Mouse (Mus musculus): ENCODE measurements around the gene Them7. TPM values are rescaled to one million over a fixed set of nuclear protein-coding genes. Genes with fewer than 3 reads are reported as not detected.

Them7 gene
- total RNA-seq, 1 experiment from 2014 or later = not detected

- ATAC-seq (replicated peaks; ENCODE audit: insufficient number of reproducible peaks, low FRiP score, low TSS enrichment, poor library complexity, severe bottlenecking) = no peak
These were observed 132.7 kb downstream of the Them7 start for GRCm38 (mm10) chr2:105356791-105357190.

GRCm38 (mm10) chr2:105358040-105358439 lies 133.9 kb downstream of the Them7 start:
- no peak for ATAC-seq (replicated peaks; ENCODE audit: insufficient number of reproducible peaks, low FRiP score, low TSS enrichment, poor library complexity, severe bottlenecking)

DNA sequence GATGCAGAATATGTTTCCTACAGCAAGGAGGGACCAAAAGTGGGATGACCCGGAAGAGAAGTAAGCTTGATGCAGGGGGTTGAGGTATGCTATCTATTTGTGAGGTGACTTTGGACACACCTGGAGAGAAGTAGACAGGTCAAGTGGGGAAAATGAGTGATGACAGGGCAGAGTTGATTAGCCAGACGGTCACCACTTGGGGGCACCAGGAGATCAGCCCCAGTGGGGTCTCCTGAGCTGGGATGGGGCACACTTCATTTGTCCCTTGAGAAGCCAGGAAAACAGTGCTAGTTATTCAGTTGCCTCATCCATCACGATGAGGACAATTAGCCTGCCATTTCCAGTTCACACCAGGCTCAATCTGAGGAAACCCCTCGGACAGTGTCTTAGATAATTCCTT lies 143.5 kb downstream of the Them7 start:
- ATAC-seq (replicated peaks; ENCODE audit: insufficient number of reproducible peaks, low FRiP score, low TSS enrichment, poor library complexity, severe bottlenecking) = no peak

- no peak for ATAC-seq (replicated peaks; ENCODE audit: insufficient number of reproducible peaks, low FRiP score, low TSS enrichment, poor library complexity, severe bottlenecking)
These were observed 146.1 kb downstream of the Them7 start for GRCm38 (mm10) chr2:105370240-105370639.

DNA sequence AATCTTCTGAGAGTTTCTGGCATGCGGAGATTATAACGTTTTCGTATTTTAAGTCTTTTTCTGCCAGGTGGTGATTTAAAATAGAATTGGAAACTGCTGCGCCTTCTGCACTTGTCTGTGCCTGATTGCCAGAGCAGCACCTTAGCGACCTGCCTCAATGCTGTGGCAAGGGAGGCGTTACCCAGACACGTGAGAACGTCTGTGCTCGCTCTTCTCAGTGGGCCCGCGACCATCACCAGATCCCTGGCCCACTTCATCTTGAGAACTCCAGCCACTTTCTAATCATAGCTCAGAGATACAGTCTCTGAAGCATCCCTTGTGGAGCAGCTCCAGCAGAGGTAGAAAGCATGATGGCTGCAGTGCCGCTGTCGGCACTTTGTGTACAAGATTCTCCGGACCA lies 146.6 kb downstream of the Them7 start:
- no peak for ATAC-seq (replicated peaks; ENCODE audit: insufficient number of reproducible peaks, low FRiP score, low TSS enrichment, poor library complexity, severe bottlenecking)

GRCm38 (mm10) chr2:105372156-105372555 lies 148.0 kb downstream of the Them7 start:
- ATAC-seq (replicated peaks; ENCODE audit: insufficient number of reproducible peaks, low FRiP score, low TSS enrichment, poor library complexity, severe bottlenecking) = no peak

GRCm38 (mm10) chr2:105372727-105373126 lies 148.6 kb downstream of the Them7 start:
- ATAC-seq (replicated peaks; ENCODE audit: insufficient number of reproducible peaks, low FRiP score, low TSS enrichment, poor library complexity, severe bottlenecking) = no peak

- ATAC-seq (replicated peaks; ENCODE audit: insufficient number of reproducible peaks, low FRiP score, low TSS enrichment, poor library complexity, severe bottlenecking) = no peak
These were observed 149.5 kb downstream of the Them7 start for GRCm38 (mm10) chr2:105373658-105374057.

DNA sequence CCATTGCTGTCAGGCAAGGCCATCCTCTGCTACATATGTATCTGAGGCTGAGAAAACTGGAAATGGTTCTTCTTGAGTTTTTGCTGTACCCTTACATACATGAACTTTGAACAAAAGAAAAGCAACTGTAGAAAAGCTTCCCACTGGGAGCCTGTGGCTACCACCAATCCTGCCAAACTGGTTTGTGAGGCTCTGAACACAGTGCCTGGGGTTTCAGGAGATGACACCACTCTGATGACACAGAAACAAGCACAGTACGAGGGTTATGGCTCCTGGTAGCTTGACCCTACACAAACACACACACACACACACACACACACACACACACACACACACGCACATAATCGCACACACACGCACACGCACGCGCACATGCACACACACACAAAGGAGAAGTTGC lies 151.1 kb downstream of the Them7 start:
- ATAC-seq (replicated peaks; ENCODE audit: insufficient number of reproducible peaks, low FRiP score, low TSS enrichment, poor library complexity, severe bottlenecking) = no peak

DNA sequence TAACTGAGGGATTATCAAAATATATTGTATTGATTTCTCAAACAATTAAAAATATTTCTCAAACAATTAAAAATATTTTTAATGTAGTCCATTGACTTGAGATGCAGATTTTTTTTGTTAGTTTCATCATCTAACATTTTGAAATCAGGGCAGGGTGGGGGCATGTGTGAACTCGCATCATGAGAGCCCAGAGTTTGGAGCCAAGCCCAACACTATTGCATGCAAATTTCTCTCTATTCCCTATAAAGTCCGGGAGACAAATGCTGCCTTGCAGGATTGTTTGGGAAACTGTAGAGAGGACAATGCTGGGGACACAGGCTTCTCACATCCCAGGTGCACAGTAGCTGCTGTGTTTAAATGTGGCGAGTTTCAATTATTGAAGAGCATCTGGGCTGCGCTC lies 151.6 kb downstream of the Them7 start:
- ATAC-seq (replicated peaks; ENCODE audit: insufficient number of reproducible peaks, low FRiP score, low TSS enrichment, poor library complexity, severe bottlenecking) = no peak

- no peak for ATAC-seq (replicated peaks; ENCODE audit: insufficient number of reproducible peaks, low FRiP score, low TSS enrichment, poor library complexity, severe bottlenecking)
These were observed 155.6 kb downstream of the Them7 start for GRCm38 (mm10) chr2:105379682-105380081.

GRCm38 (mm10) chr2:105380757-105381319 lies 156.7 kb downstream of the Them7 start:
- ATAC-seq (replicated peaks; ENCODE audit: insufficient number of reproducible peaks, low FRiP score, low TSS enrichment, poor library complexity, severe bottlenecking) = no peak

GRCm38 (mm10) chr2:105383063-105383462 lies 158.9 kb downstream of the Them7 start:
- ATAC-seq (replicated peaks; ENCODE audit: insufficient number of reproducible peaks, low FRiP score, low TSS enrichment, poor library complexity, severe bottlenecking) = no peak

DNA sequence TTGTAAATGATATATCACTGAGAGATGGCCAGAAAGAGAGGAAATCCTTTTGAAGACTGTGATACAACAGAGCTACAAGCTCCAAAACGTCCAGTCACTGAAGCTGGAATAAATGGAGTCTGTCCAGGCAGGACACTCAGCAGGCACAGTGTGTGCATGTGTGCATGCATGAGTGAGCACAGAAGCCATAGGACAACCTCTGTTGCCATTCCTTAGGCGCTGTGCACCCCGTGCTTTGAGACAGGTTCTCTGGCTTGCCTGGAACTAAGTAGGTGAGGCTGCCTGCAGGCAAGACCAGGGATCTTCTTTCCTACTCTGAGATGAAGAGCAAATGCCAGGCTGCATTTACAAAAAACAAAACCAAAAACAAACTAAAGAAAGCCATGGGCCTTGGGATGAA lies 160.9 kb downstream of the Them7 start:
- no peak for ATAC-seq (replicated peaks; ENCODE audit: insufficient number of reproducible peaks, low FRiP score, low TSS enrichment, poor library complexity, severe bottlenecking)

GRCm38 (mm10) chr2:105386418-105386817 lies 162.3 kb downstream of the Them7 start:
- ATAC-seq (replicated peaks; ENCODE audit: insufficient number of reproducible peaks, low FRiP score, low TSS enrichment, poor library complexity, severe bottlenecking) = no peak

GRCm38 (mm10) chr2:105389007-105389890 lies 165.1 kb downstream of the Them7 start:
- no peak for ATAC-seq (replicated peaks; ENCODE audit: insufficient number of reproducible peaks, low FRiP score, low TSS enrichment, poor library complexity, severe bottlenecking)

- ATAC-seq (replicated peaks; ENCODE audit: insufficient number of reproducible peaks, low FRiP score, low TSS enrichment, poor library complexity, severe bottlenecking) = no peak
These were observed 166.7 kb downstream of the Them7 start for GRCm38 (mm10) chr2:105390653-105391413.

GRCm38 (mm10) chr2:105391414-105391784 lies 167.3 kb downstream of the Them7 start:
- ATAC-seq (replicated peaks; ENCODE audit: insufficient number of reproducible peaks, low FRiP score, low TSS enrichment, poor library complexity, severe bottlenecking) = no peak

DNA sequence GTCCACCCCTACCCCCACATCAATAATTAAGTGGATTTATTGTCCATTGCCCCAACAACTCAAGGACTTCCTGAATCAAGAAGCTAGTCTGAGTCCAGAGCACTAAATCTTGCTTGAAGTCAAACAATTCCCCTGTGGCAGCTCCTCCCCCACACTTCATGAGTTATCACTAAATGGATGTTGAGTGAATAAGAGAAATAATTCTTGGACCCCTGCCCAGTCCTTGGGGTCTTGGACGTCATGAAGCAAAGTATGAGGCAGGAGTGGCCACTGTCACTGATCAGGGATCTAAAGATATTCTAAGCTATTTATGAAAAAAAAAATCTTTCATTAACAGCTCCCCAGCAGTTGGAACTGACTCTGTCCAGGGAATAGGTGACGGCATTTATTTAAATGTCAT lies 168.4 kb downstream of the Them7 start:
- no peak for ATAC-seq (replicated peaks; ENCODE audit: insufficient number of reproducible peaks, low FRiP score, low TSS enrichment, poor library complexity, severe bottlenecking)

DNA sequence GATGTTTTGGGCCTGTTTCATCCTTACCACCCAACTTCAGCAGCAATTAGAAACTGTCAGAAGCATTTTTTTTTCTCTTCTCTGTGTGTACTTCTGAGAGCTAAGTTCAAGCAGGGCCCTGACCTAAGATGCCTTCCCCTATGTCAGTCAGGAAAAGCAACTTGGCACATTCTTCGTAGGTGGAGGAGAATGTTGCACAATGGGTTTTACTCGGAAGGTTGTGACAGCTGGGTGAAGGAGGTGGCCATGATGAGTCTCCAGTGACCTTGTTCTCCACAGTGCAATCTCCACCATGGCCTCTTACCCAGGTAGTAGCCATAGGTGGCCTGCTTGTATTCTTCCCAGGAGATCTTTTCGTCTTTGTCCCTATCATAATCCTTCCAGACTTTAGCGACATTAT lies 170.3 kb downstream of the Them7 start:
- ATAC-seq (replicated peaks; ENCODE audit: insufficient number of reproducible peaks, low FRiP score, low TSS enrichment, poor library complexity, severe bottlenecking) = no peak

Measured in monocyte, adult 5-6 weeks (primary cell).